Mouse (Mus musculus): ENCODE data around the gene Synj2.

DNA sequence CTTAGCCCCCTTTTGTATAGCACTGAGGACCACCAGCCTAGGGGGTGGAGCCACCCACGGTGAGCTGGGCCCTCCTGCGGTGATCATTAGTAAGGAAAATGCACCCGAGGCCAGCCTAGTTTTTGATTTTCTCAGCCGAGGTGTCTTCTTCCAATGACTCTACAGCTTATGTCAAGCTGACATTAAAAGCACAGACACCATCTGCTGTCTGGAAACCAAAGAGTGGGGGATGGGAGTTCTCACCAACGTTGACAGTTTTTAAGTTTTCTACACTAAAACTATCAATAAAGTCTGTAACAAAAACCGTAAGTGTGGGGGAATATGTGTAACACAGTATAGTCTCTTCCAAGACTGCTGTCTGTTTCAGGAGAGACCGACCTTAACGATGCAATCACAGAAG, 16.8 kb upstream of the Synj2 start:
- TF ChIP-seq CTCF (IDR thresholded peaks at IDR 0.05; ENCODE audit: low read depth), result no peak
- no peak for TF ChIP-seq EP300 (optimal IDR thresholded peaks at IDR 0.05)

All from stomach, postnatal 0 days (tissue).